Mouse (Mus musculus) embryonic fibroblast, embryonic 13.5 days (primary cell): ENCODE results near the gene Tmem59l. TPM values are rescaled to one million over a fixed set of nuclear protein-coding genes. Genes with fewer than 3 reads are reported as not detected.

Experiments used
- H3K27ac ChIP-seq: 2 replicates; pipeline ENCODE4 v1.5.1; 2012; ENCODE audit warnings: low read length, control low read depth, inconsistent platforms; ENCODE audit not compliant: insufficient read depth
- H3K4me1 ChIP-seq: 2 replicates; pipeline ENCODE4 v1.6.1; 2011; ENCODE audit warnings: low read length; ENCODE audit not compliant: control insufficient read depth, insufficient read depth
- H3K4me3 ChIP-seq: 2 replicates; pipeline ENCODE4 v1.5.1; 2011; ENCODE audit warnings: mild to moderate bottlenecking, control low read depth, low read length; ENCODE audit not compliant: insufficient read depth
- CTCF ChIP-seq: IDR thresholded peaks from 2 replicates; pipeline ENCODE4 v1.5.1; 2011; ENCODE audit warnings: mild to moderate bottlenecking, control low read depth, low read length, moderate library complexity, borderline replicate concordance; ENCODE audit not compliant: insufficient read depth
- POLR2A ChIP-seq: IDR thresholded peaks from 2 replicates; pipeline ENCODE4 v1.6.1; 2011; ENCODE audit warnings: low read depth, mild to moderate bottlenecking, control low read depth, low read length, moderate library complexity
- polyA plus RNA-seq: library from polyadenylated mRNA; stranded (reverse); fragments of >200 nt; gene quantifications from 2 replicates; pipeline ENCODE4 v1.2.4, GENCODE M21; 2011; ENCODE audit warnings: low read depth; ENCODE audit not compliant: missing spikeins, insufficient read length

The Tmem59l gene
- polyA plus RNA-seq, 1 experiment = 0.58 TPM

- Histone ChIP-seq H3K4me1 (peaks cover 8% of the 10 kb centered on the region; the same call in 1 of the 2 replicates), H3K27ac (no peak overlapping the region), H3K4me3 (no peak overlapping the region)
- TF ChIP-seq CTCF (no peak), POLR2A (no peak)
These were observed 14.8 kb upstream of the Tmem59l start for GRCm38 (mm10) chr8:70501820-70502529.

DNA sequence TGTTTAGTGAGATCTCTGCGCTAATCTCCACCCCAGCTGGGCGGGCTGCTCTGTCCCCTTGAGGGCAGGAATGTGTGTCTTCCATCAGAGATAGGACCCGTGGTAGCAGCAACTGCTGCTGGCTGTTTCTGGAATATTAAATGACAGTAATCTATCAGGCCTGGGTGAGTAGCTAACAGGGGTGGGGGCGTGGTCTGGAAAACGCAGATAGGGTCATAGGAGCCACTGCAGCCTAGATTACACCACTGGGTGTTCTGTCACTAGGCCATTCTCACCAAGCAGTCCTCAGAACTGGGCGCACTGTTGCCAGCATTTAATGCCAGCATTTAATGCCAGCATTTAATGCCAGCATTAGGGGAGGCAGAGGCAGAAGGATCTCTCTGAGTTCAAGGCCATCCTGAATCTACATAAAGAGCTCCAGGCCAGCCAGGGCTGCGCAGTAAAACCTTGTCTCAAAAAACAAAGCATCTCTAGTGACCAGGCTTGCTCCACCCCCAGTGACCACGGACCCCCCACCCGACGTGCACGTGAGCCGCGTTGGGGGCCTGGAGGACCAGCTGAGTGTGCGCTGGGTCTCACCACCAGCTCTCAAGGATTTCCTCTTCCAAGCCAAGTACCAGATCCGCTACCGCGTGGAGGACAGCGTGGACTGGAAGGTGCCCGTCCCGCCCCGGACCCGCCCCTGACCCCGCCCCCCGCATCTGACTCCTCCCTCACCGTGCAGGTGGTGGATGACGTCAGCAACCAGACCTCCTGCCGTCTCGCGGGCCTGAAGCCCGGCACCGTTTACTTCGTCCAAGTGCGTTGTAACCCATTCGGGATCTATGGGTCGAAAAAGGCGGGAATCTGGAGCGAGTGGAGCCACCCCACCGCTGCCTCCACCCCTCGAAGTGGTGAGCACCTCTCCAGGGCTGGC, 13.5 kb upstream of the Tmem59l start:
- no peak for TF ChIP-seq CTCF
- no peak for TF ChIP-seq POLR2A
- Histone ChIP-seq H3K4me3 (no peak overlapping the region), H3K27ac (no peak overlapping the region)

GRCm38 (mm10) chr8:70495771-70496062, 8.6 kb upstream of the Tmem59l start:
- H3K4me1 ChIP-seq = no peaks in the 10 kb centered on the region
- H3K4me3 ChIP-seq = no peak overlapping the region
- TF ChIP-seq CTCF (no peak), POLR2A (0 out of 2 replicates have a peak, but pooled peaks have one; percentile 26)
- 0 out of 2 replicates have a peak overlapping the region, but pooled peaks have one; percentile 35 for H3K27ac ChIP-seq

More for the DNA sequence above, 13.5 kb upstream of the Tmem59l start:
- peaks cover 8% of the 10 kb centered on the region; the same call in 1 of the 2 replicates for H3K4me1 ChIP-seq

GRCm38 (mm10) chr8:70495001-70495770, 8.0 kb upstream of the Tmem59l start:
- H3K4me3 ChIP-seq = peak overlapping the region; percentile 41
- TF ChIP-seq CTCF (no peak), POLR2A (0 out of 2 replicates have a peak, but pooled peaks have one; percentile 6)
- H3K27ac ChIP-seq = peak overlapping the region; percentile 75
- H3K4me1 ChIP-seq = no peaks in the 10 kb centered on the region

- peak overlapping the region; percentile 75 for H3K27ac ChIP-seq
- no peaks in the 10 kb centered on the region for H3K4me1 ChIP-seq
- H3K4me3 ChIP-seq = peak overlapping the region; percentile 41
- TF ChIP-seq POLR2A (no peak), CTCF (no peak)
These were observed 7.3 kb upstream of the Tmem59l start for GRCm38 (mm10) chr8:70494416-70494945.

DNA sequence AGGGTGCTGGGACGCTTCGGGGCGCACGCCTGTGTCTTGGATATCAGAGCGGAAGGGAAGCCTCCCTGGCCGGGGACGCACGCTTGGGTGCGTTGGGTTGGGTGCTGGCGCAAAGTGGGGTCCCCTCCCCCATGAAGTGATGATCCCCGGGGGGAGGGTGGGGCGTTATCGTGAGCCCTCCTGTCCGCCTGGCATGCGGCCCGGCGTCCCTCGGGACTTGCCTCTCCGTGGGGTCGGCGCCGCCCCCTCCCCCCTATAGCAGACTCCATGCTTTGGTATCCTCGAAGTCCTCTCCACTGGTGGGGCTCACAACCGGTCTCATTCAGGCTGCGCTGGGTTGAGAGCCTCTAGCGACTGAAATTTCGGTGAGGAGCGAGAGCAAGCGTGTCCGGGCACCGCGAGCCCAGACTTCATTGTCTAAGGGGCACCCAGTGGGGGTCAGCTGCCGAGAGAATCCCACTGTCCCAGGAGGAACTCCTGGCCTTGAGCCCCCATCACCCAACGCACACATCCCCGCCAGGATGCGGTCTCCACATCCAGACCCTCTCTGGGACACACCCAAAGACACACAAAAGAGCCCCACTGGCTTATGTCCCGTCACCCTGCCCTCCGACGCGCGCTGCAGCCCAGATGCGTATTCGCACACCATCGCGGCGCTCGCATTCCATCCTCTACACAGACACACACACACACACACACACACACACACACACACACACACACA, 6.7 kb upstream of the Tmem59l start:
- Histone ChIP-seq H3K27ac (peak overlapping the region; percentile 75), H3K4me3 (peak overlapping the region; percentile 41), H3K4me1 (peaks cover 3% of the 10 kb centered on the region)
- TF ChIP-seq CTCF (no peak), POLR2A (peak; percentile 56)

GRCm38 (mm10) chr8:70492664-70493640, 5.8 kb upstream of the Tmem59l start, which contains the start of gene Crlf1:
Crlf1 (plus strand) TSS chr8:70493158.
- TF ChIP-seq CTCF = no peak
- peak; percentile 63 for TF ChIP-seq POLR2A
- peak within 1 kb of the TSS; percentile 75 for H3K27ac ChIP-seq
- H3K4me3 ChIP-seq = peak within 1 kb of the TSS; percentile 41
- H3K4me1 ChIP-seq = peaks cover 6% of the 10 kb centered on the region
